Mouse (Mus musculus): Measurements from ENCODE around the gene Sema4g. TPM values are rescaled to one million over a fixed set of nuclear protein-coding genes. Genes with fewer than 3 reads are reported as not detected.

Sema4g gene
- 13.7 and 16.2 TPM in 2 replicates for polyA plus RNA-seq (2015; fragmentation: Nextera tagmentation; extraction: Ambion mirVana)

GRCm38 (mm10) chr19:44988831-44989566 lies at the start of gene Sema4g:
Gene Sema4g, plus strand, starts transcription at chr19:44989101.
- peak within 1 kb of the TSS; percentile 97 for H3K4me2 ChIP-seq (replicated peaks)
- under 1% methylated on average over 43 of the region's 58 CpGs for WGBS
- no peaks in the 10 kb centered on the region for H3K27me3 ChIP-seq (replicated peaks)
- peaks cover 26% of the 10 kb centered on the region for H3K4me1 ChIP-seq (replicated peaks)
- peak within 1 kb of the TSS; percentile 81 for H3K9ac ChIP-seq
- peak; percentile 64 for ATAC-seq
- no peaks in the 10 kb centered on the region for H3K36me3 ChIP-seq
- H3K9me3 ChIP-seq: no peaks in the 10 kb centered on the region
- H3K4me3 ChIP-seq (replicated peaks): peak within 1 kb of the TSS; percentile 76
- peak within 1 kb of the TSS; percentile 93 for H3K27ac ChIP-seq

- no peak for ATAC-seq
- Histone ChIP-seq H3K36me3 (peaks cover 34% of the 10 kb centered on the region), H3K4me2 (replicated peaks) (no peak overlapping the region), H3K4me3 (replicated peaks) (no peak overlapping the region), H3K27ac (no peak overlapping the region), H3K27me3 (replicated peaks) (no peaks in the 10 kb centered on the region), H3K9ac (no peak overlapping the region), H3K4me1 (replicated peaks) (no peaks in the 10 kb centered on the region), H3K9me3 (no peaks in the 10 kb centered on the region)
- WGBS: over 99% methylated on average over 2 of the region's 2 CpGs
Measured at GRCm38 (mm10) chr19:44959633-44960032, 29.3 kb upstream of the Sema4g start.

- H3K4me3 ChIP-seq (replicated peaks): no peak overlapping the region
- 92% methylated on average over 1 of the region's 1 CpGs for WGBS
- no peaks in the 10 kb centered on the region for H3K27me3 ChIP-seq (replicated peaks)
- no peak for ATAC-seq
- H3K36me3 ChIP-seq: peaks cover 48% of the 10 kb centered on the region
- no peak overlapping the region for H3K4me2 ChIP-seq (replicated peaks)
- H3K4me1 ChIP-seq (replicated peaks): no peaks in the 10 kb centered on the region
- no peaks in the 10 kb centered on the region for H3K9me3 ChIP-seq
- no peak overlapping the region for H3K9ac ChIP-seq
- H3K27ac ChIP-seq: no peak overlapping the region
Measured at GRCm38 (mm10) chr19:44965978-44966377, 22.9 kb upstream of the Sema4g start.

- Histone ChIP-seq H3K27me3 (replicated peaks) (no peaks in the 10 kb centered on the region), H3K9ac (no peak overlapping the region), H3K36me3 (peaks cover 47% of the 10 kb centered on the region), H3K27ac (no peak overlapping the region), H3K4me1 (replicated peaks) (no peaks in the 10 kb centered on the region), H3K9me3 (no peaks in the 10 kb centered on the region), H3K4me2 (replicated peaks) (no peak overlapping the region), H3K4me3 (replicated peaks) (no peak overlapping the region)
- WGBS: 81% methylated on average over 3 of the region's 3 CpGs
- ATAC-seq: no peak
Measured at GRCm38 (mm10) chr19:44968329-44968728, 20.6 kb upstream of the Sema4g start.

GRCm38 (mm10) chr19:44976636-44977035 lies 12.3 kb upstream of the Sema4g start:
- no peaks in the 10 kb centered on the region for H3K4me1 ChIP-seq (replicated peaks)
- WGBS: 75% methylated on average over 6 of the region's 6 CpGs
- no peak for ATAC-seq
- H3K27ac ChIP-seq: no peak overlapping the region
- no peak overlapping the region for H3K9ac ChIP-seq
- no peak overlapping the region for H3K4me3 ChIP-seq (replicated peaks)
- H3K9me3 ChIP-seq: no peaks in the 10 kb centered on the region
- peaks cover 48% of the 10 kb centered on the region for H3K36me3 ChIP-seq
- H3K4me2 ChIP-seq (replicated peaks): no peak overlapping the region
- no peaks in the 10 kb centered on the region for H3K27me3 ChIP-seq (replicated peaks)

GRCm38 (mm10) chr19:44977148-44977547 lies 11.8 kb upstream of the Sema4g start:
- Histone ChIP-seq H3K27me3 (replicated peaks) (no peaks in the 10 kb centered on the region), H3K36me3 (peaks cover 49% of the 10 kb centered on the region)
- 88% methylated on average over 6 of the region's 6 CpGs for WGBS

GRCm38 (mm10) chr19:44980787-44981186 lies 8.1 kb upstream of the Sema4g start:
- H3K4me3 ChIP-seq (replicated peaks): no peak overlapping the region
- ATAC-seq: no peak

More at GRCm38 (mm10) chr19:44977148-44977547, 11.8 kb upstream of the Sema4g start:
- no peak for ATAC-seq
- Histone ChIP-seq H3K27ac (no peak overlapping the region), H3K9me3 (no peaks in the 10 kb centered on the region), H3K4me3 (replicated peaks) (no peak overlapping the region), H3K4me2 (replicated peaks) (no peak overlapping the region), H3K4me1 (replicated peaks) (no peaks in the 10 kb centered on the region), H3K9ac (no peak overlapping the region)

GRCm38 (mm10) chr19:44982477-44983115 lies 6.3 kb upstream of the Sema4g start:
- ATAC-seq: no peak
- no peak overlapping the region for H3K9ac ChIP-seq
- H3K4me3 ChIP-seq (replicated peaks): no peak overlapping the region
- no peaks in the 10 kb centered on the region for H3K27me3 ChIP-seq (replicated peaks)
- H3K27ac ChIP-seq: peak overlapping the region; percentile 66
- peaks cover 21% of the 10 kb centered on the region for H3K36me3 ChIP-seq
- H3K9me3 ChIP-seq: no peaks in the 10 kb centered on the region
- peak overlapping the region; percentile 28; the same call in 1 of the 2 replicates for H3K4me2 ChIP-seq (replicated peaks)
- peaks cover 8% of the 10 kb centered on the region for H3K4me1 ChIP-seq (replicated peaks)
- WGBS: 48% methylated on average over 7 of the region's 7 CpGs

More at GRCm38 (mm10) chr19:44980787-44981186, 8.1 kb upstream of the Sema4g start:
- H3K9ac ChIP-seq: no peak overlapping the region
- H3K27ac ChIP-seq: no peak overlapping the region
- H3K4me1 ChIP-seq (replicated peaks): no peaks in the 10 kb centered on the region
- H3K4me2 ChIP-seq (replicated peaks): no peak overlapping the region
- no peaks in the 10 kb centered on the region for H3K27me3 ChIP-seq (replicated peaks)
- H3K9me3 ChIP-seq: no peaks in the 10 kb centered on the region
- H3K36me3 ChIP-seq: peaks cover 31% of the 10 kb centered on the region
- WGBS: 81% methylated on average over 2 of the region's 2 CpGs

- Histone ChIP-seq H3K27me3 (replicated peaks) (no peaks in the 10 kb centered on the region), H3K9me3 (no peaks in the 10 kb centered on the region), H3K9ac (no peak overlapping the region), H3K4me2 (replicated peaks) (no peak overlapping the region), H3K4me3 (replicated peaks) (no peak overlapping the region), H3K36me3 (peaks cover 17% of the 10 kb centered on the region), H3K4me1 (replicated peaks) (peaks cover 8% of the 10 kb centered on the region), H3K27ac (peak overlapping the region; percentile 64; the same call in 1 of the 2 replicates)
- ATAC-seq: no peak
- WGBS: 84% methylated on average over 6 of the region's 6 CpGs
Measured at GRCm38 (mm10) chr19:44983366-44983765, 5.5 kb upstream of the Sema4g start.

- Histone ChIP-seq H3K27me3 (replicated peaks) (no peaks in the 10 kb centered on the region), H3K9me3 (no peaks in the 10 kb centered on the region), H3K27ac (peak overlapping the region; percentile 77), H3K4me1 (replicated peaks) (peaks cover 10% of the 10 kb centered on the region), H3K4me2 (replicated peaks) (no peak overlapping the region), H3K4me3 (replicated peaks) (no peak overlapping the region), H3K9ac (no peak overlapping the region), H3K36me3 (peaks cover 12% of the 10 kb centered on the region)
- ATAC-seq: no peak
- 90% methylated on average over 4 of the region's 4 CpGs for WGBS
Measured at GRCm38 (mm10) chr19:44984420-44984819, 4.5 kb upstream of the Sema4g start.

GRCm38 (mm10) chr19:44985159-44985988 lies 3.5 kb upstream of the Sema4g start:
- Histone ChIP-seq H3K27ac (peak overlapping the region; percentile 88), H3K9ac (no peak overlapping the region), H3K27me3 (replicated peaks) (no peaks in the 10 kb centered on the region), H3K36me3 (peaks cover 7% of the 10 kb centered on the region; the same call in 1 of the 2 replicates), H3K4me2 (replicated peaks) (peak overlapping the region; percentile 6; the same call in 1 of the 2 replicates), H3K9me3 (no peaks in the 10 kb centered on the region), H3K4me3 (replicated peaks) (no peak overlapping the region), H3K4me1 (replicated peaks) (peaks cover 16% of the 10 kb centered on the region)
- peak; percentile 59 for ATAC-seq
- WGBS: 35% methylated on average over 5 of the region's 5 CpGs

- H3K27ac ChIP-seq: peak overlapping the region; percentile 88
- WGBS: 66% methylated on average over 6 of the region's 6 CpGs
- H3K4me1 ChIP-seq (replicated peaks): peaks cover 21% of the 10 kb centered on the region
- no peaks in the 10 kb centered on the region for H3K27me3 ChIP-seq (replicated peaks)
- H3K4me3 ChIP-seq (replicated peaks): no peak overlapping the region
- no peaks in the 10 kb centered on the region for H3K9me3 ChIP-seq
- ATAC-seq: no peak
- no peaks in the 10 kb centered on the region for H3K36me3 ChIP-seq
- H3K4me2 ChIP-seq (replicated peaks): no peak overlapping the region
- H3K9ac ChIP-seq: no peak overlapping the region
Measured at GRCm38 (mm10) chr19:44987004-44987403, 1.9 kb upstream of the Sema4g start.
